Comparison of ENCODE assay signal across 8 mouse cellular contexts in genomic region chr6:33804775-33805174, GRCm38 (mm10).
DNase-seq lines count a peak whose midpoint lies in the region; ATAC-seq and TF ChIP-seq lines count a peak whose summit lies in the region.
"Had no signal": no experiment of that assay in that cellular context is flagged by ENCODE, and none has a peak within 500 bp of the region (broad histone marks: within the 10 kb centered on the region; RNA-seq: fewer than 3 reads in every experiment).

No protein-coding gene starts in this region.

- no peak overlapping the region for H3K4me2 ChIP-seq in lung, embryonic 14.5 days
- H3K4me2 ChIP-seq in neural tube, embryonic 15.5 days, result no peak overlapping the region

- no peak for TF ChIP-seq POLR2A in lung, adult 2 months (IDR thresholded peaks at IDR 0.05; ENCODE audit: borderline replicate concordance, extremely low read depth, low read depth, low read length)

- H3K27ac ChIP-seq in lung, embryonic 14.5 days (ENCODE audit: low read depth), result no peak overlapping the region
- no peak overlapping the region for H3K27ac ChIP-seq in neural tube, embryonic 15.5 days (replicated peaks)
- H3K27ac ChIP-seq: liver, embryonic 14.5 days had no signal

- WGBS in lung, embryonic 14.5 days, result 73% methylated on average over 2 of the region's 2 CpGs
- WGBS in lung, adult 2 months, result 68% methylated on average over 2 of the region's 2 CpGs
- 50% methylated on average over 2 of the region's 2 CpGs for WGBS in neural tube, embryonic 15.5 days

- intact Hi-C loops in gastrocnemius, postnatal 36 days (cut with DNase I), result no loop called here

- no peaks in the 10 kb centered on the region for H3K27me3 ChIP-seq in lung, embryonic 14.5 days (ENCODE audit: insufficient read depth, low read length)
- no peaks in the 10 kb centered on the region for H3K27me3 ChIP-seq in neural tube, embryonic 15.5 days (replicated peaks)

- TF ChIP-seq CTCF in lung, embryonic 14.5 days (IDR thresholded peaks at IDR 0.05; ENCODE audit: low read depth), result no peak
- no peak for TF ChIP-seq CTCF in lung, adult 2 months (IDR thresholded peaks at IDR 0.05; ENCODE audit: insufficient read depth, low read length)

- peak; percentile 39 for DNase-seq in lung, embryonic 14.5 days
- DNase-seq in lung, adult 2 months, result no peak
- DNase-seq in cerebellum, postnatal 10 days, result peak; percentile 34
- DNase-seq in right cerebral cortex, postnatal 14 days, result peak; percentile 73
- no peak for DNase-seq in gastrocnemius, postnatal 36 days

- no peaks in the 10 kb centered on the region for H3K4me1 ChIP-seq in lung, embryonic 14.5 days (ENCODE audit: insufficient read depth)
- H3K4me1 ChIP-seq in lung, adult 2 months (ENCODE audit: control insufficient read depth, insufficient read depth, low read length), result no peaks in the 10 kb centered on the region
- no peaks in the 10 kb centered on the region for H3K4me1 ChIP-seq in neural tube, embryonic 15.5 days

- no peaks in the 10 kb centered on the region for H3K36me3 ChIP-seq in lung, embryonic 14.5 days (ENCODE audit: insufficient read depth)
- no peaks in the 10 kb centered on the region for H3K36me3 ChIP-seq in neural tube, embryonic 15.5 days

- H3K4me3 ChIP-seq in lung, embryonic 14.5 days (ENCODE audit: low read depth, low read length), result no peak overlapping the region
- H3K4me3 ChIP-seq in lung, adult 2 months (replicated peaks; ENCODE audit: extremely low read depth, low read depth, low read length), result no peak overlapping the region
- H3K4me3 ChIP-seq in neural tube, embryonic 15.5 days (replicated peaks), result no peak overlapping the region

- no peak overlapping the region for H3K9ac ChIP-seq in lung, embryonic 14.5 days
- no peak overlapping the region for H3K9ac ChIP-seq in neural tube, embryonic 15.5 days (replicated peaks)
- H3K9ac ChIP-seq: liver, embryonic 14.5 days had no signal

- no peak for ATAC-seq in lung, embryonic 14.5 days (ENCODE audit: insufficient read depth)
- ATAC-seq in inflammation-experienced regulatory T-cells, adult 6 months, result peak; percentile 60
- ATAC-seq in neural tube, embryonic 15.5 days (ENCODE audit: low FRiP score), result no peak

- no peaks in the 10 kb centered on the region for H3K9me3 ChIP-seq in lung, embryonic 14.5 days (ENCODE audit: low read depth, low read length)
- H3K9me3 ChIP-seq in neural tube, embryonic 15.5 days (replicated peaks), result no peaks in the 10 kb centered on the region

Comparison
In these comparisons a context has a peak if more than half of its experiments do, and no peak if none do; other contexts are left out.
1. DNase-seq: peak in lung, embryonic 14.5 days (single experiment), cerebellum, postnatal 10 days (2 of 2) and right cerebral cortex, postnatal 14 days (single experiment); none in lung, adult 2 months (single experiment) and gastrocnemius, postnatal 36 days (0 of 2).